In the genomic region with DNA sequence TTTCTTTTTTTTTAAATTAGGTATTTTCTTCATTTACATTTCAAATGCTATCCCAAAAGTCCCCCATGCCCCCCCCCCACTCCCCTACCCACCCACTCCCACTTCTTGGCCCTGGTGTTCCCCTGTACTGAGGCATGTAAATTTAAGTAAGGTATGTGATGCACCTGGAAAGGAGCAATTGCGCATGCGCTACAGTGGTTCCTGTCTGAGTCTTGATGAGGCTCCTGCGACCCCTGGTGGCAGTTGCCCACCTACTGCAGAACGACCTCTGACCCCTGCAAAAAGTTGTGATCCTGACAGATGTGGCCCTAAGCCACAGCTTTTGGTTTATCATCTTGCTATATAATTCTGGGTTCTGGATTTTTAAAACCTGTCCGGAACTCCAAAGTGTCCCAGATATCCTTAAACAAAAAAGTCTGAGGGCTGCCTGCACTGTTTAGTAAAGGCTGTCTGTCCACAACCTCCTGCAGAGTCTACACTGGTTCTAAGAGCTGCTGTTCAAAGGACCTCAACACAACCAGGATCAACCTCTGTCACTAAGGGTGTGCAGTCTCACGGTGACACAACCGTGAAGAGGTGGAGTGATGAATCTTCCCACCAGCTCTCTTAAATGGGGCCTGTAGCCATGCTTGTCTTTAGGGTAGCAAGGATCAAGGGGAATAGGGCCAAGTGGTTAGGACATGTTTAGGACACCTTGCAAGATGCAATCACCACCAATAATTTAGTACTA, we compare ENCODE assay signal across 9 mouse cellular contexts. TPM values are rescaled to one million over a fixed set of nuclear protein-coding genes. Genes with fewer than 3 reads are reported as not detected.
DNase-seq lines count a peak whose midpoint lies in the region; ATAC-seq lines count a peak whose summit lies in the region.
"Had no signal": no experiment of that assay in that cellular context is flagged by ENCODE, and none has a peak within 500 bp of the region (broad histone marks: within the 10 kb centered on the region; RNA-seq: fewer than 3 reads in every experiment).

No protein-coding gene starts in this region.

- 28% methylated on average over 7 of the region's 7 CpGs for WGBS in kidney, embryonic 16.5 days

- H3K4me1 ChIP-seq in kidney, embryonic 16.5 days (ENCODE audit: insufficient read depth, low read length): peaks cover 21% of the 10 kb centered on the region

- H3K9me3 ChIP-seq in kidney, embryonic 16.5 days (ENCODE audit: low read length): no peaks in the 10 kb centered on the region

- no peak overlapping the region for H3K4me2 ChIP-seq in kidney, embryonic 16.5 days (replicated peaks; ENCODE audit: low read depth, low read length)

- no peak overlapping the region for H3K9ac ChIP-seq in kidney, embryonic 16.5 days (replicated peaks; ENCODE audit: low read length)

- H3K4me3 ChIP-seq in kidney, embryonic 16.5 days (ENCODE audit: low read length): no peak overlapping the region
- H3K4me3 ChIP-seq: myocyte had no signal

- ATAC-seq in kidney, embryonic 16.5 days (ENCODE audit: low FRiP score, low TSS enrichment): 0 out of 2 replicates have a peak, but pooled peaks have one; percentile 35

- H3K36me3 ChIP-seq in kidney, embryonic 16.5 days (ENCODE audit: insufficient read depth, low read length): no peaks in the 10 kb centered on the region

- peak; percentile 45 to 60 for DNase-seq in adrenal gland, adult (ENCODE audit: inconsistent age in 2 of 2, low spot score in 1 of 2)
- DNase-seq in adrenal gland, adult 8-10 months: no peak
- DNase-seq in ES-CJ7 (ENCODE audit: low read depth, low spot score): peak; percentile 76
- DNase-seq in cerebellum, postnatal 25 days: peak; percentile 53 to 74
- DNase-seq in heart, adult 9 months (ENCODE audit: low spot score in 2 of 2): peak; percentile 18 to 44
- DNase-seq in lung, postnatal 4 days: peak; percentile 60 to 72
- DNase-seq in spleen, adult 18-20 months: peak; percentile 52 to 71

- H3K27me3 ChIP-seq in kidney, embryonic 16.5 days (ENCODE audit: insufficient read depth, low read length): no peaks in the 10 kb centered on the region

- H3K27ac ChIP-seq in kidney, embryonic 16.5 days (ENCODE audit: low read length): no peak overlapping the region

RNA-seq across cellular contexts. Expression of a gene that starts 40.6 kb away (rescaled TPM):
- 100 to 1,000 TPM in 1 of 4 experiments, 10 to 100 TPM in 3; 89.9 to 102 (median 95.5) TPM for total RNA-seq in adrenal gland, adult 8-10 months (2022)
- polyA plus RNA-seq in kidney, embryonic 16.5 days (2015; fragmentation: Nextera tagmentation; extraction: Ambion mirVana): 3.9 and 4.7 TPM in 2 replicates
